Mouse (Mus musculus) C2C12 (cell line): ENCODE results near the gene Treml1.

ENCODE experiments used
- CEBPB ChIP-seq: IDR thresholded peaks from one replicate; pipeline ENCODE4 v1.6.1; 2011; ENCODE audit warnings: low read depth, mild to moderate bottlenecking, control low read depth, moderate library complexity
- CTCF ChIP-seq: IDR thresholded peaks from one replicate; pipeline ENCODE4 v1.5.1; 2011; ENCODE audit not compliant: control insufficient read depth, insufficient read depth, insufficient read length
- FOSL1 ChIP-seq: IDR thresholded peaks from one replicate; pipeline ENCODE4 v1.8.0; 2011; ENCODE audit warnings: mild to moderate bottlenecking, low read length; ENCODE audit not compliant: poor library complexity, insufficient read depth, severe bottlenecking
- MAX ChIP-seq: IDR thresholded peaks from one replicate; pipeline ENCODE4 v1.6.1; 2011; ENCODE audit warnings: mild to moderate bottlenecking, control low read depth
- USF1 ChIP-seq: IDR thresholded peaks from one replicate; pipeline ENCODE4 v1.6.1; 2011; ENCODE audit warnings: low read depth, mild to moderate bottlenecking, control low read depth, moderate library complexity

DNA sequence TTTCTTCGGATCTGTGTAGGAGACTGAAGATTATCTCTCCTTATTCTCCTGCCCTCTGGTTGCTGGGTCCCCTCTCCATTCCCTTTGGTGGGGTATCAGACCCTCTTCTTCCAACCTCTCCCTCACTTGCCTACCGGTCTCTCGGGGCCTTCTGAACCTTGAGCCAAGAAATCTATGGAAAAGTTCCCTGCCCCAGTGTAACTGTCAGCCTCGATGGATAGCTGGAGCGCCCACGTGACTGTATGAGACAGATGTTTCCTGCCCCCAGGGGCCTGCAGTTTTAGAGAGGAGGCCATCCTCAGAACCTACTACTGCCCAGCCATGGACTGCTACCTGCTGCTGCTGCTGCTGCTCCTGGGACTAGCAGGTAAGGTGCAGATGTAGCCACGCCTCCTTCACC lies at the start of gene Treml1:
- TF ChIP-seq CTCF (no peak), MAX (no peak), CEBPB (no peak), FOSL1 (no peak), USF1 (no peak)
